ENCODE assay signal across 7 mouse cellular contexts in genomic region chr15:30480676-30481075, GRCm38 (mm10).
A peak's percentile ranks its signal among the peaks of the same experiment; 100 is the strongest.
DNase-seq lines count a peak whose midpoint lies in the region; ATAC-seq lines count a peak whose summit lies in the region.

No protein-coding gene starts in this region.

- ATAC-seq in kidney, embryonic 16.5 days (ENCODE audit: low FRiP score, low TSS enrichment): no peak

- peak; percentile 35 for DNase-seq in layer of hippocampus, adult 11-12 months (ENCODE audit: low spot score)
- DNase-seq in layer of hippocampus, adult 9-10 months (ENCODE audit: low spot score): no peak
- DNase-seq in cerebellum, adult 11-12 months: peak; percentile 77
- DNase-seq in cerebellum, postnatal 36 days: peak; percentile 82 to 84
- peak; percentile 36 to 41 for DNase-seq in left cerebral cortex, postnatal 36 days (ENCODE audit: low spot score in 2 of 2)
- DNase-seq in embryonic facial prominence, embryonic 10.5 days (ENCODE audit: low spot score): no peak

- WGBS in embryonic facial prominence, embryonic 10.5 days: 80% methylated on average over 15 of the region's 15 CpGs
- WGBS in kidney, embryonic 16.5 days: 62% methylated on average over 15 of the region's 15 CpGs

- no peaks in the 10 kb centered on the region for H3K4me1 ChIP-seq in embryonic facial prominence, embryonic 10.5 days
- H3K4me1 ChIP-seq in kidney, embryonic 16.5 days (ENCODE audit: insufficient read depth, low read length): no peaks in the 10 kb centered on the region

- no peak overlapping the region for H3K27ac ChIP-seq in embryonic facial prominence, embryonic 10.5 days (replicated peaks)
- no peak overlapping the region for H3K27ac ChIP-seq in kidney, embryonic 16.5 days (ENCODE audit: low read length)

- no peak overlapping the region for H3K9ac ChIP-seq in kidney, embryonic 16.5 days (replicated peaks; ENCODE audit: low read length)

- H3K36me3 ChIP-seq in embryonic facial prominence, embryonic 10.5 days (replicated peaks): no peaks in the 10 kb centered on the region
- no peaks in the 10 kb centered on the region for H3K36me3 ChIP-seq in kidney, embryonic 16.5 days (ENCODE audit: insufficient read depth, low read length)

- H3K27me3 ChIP-seq in embryonic facial prominence, embryonic 10.5 days (replicated peaks; ENCODE audit: low read depth, poor library complexity, severe bottlenecking): no peaks in the 10 kb centered on the region
- H3K27me3 ChIP-seq in kidney, embryonic 16.5 days (ENCODE audit: insufficient read depth, low read length): no peaks in the 10 kb centered on the region

- H3K4me2 ChIP-seq in kidney, embryonic 16.5 days (replicated peaks; ENCODE audit: low read depth, low read length): no peak overlapping the region

- no peaks in the 10 kb centered on the region for H3K9me3 ChIP-seq in embryonic facial prominence, embryonic 10.5 days
- H3K9me3 ChIP-seq in kidney, embryonic 16.5 days (ENCODE audit: low read length): no peaks in the 10 kb centered on the region

- intact Hi-C loops in left cerebral cortex, postnatal 36 days (cut with DNase I): no loop called here

- no peak overlapping the region for H3K4me3 ChIP-seq in embryonic facial prominence, embryonic 10.5 days
- no peak overlapping the region for H3K4me3 ChIP-seq in kidney, embryonic 16.5 days (ENCODE audit: low read length)

Comparison
In these comparisons a context has a peak if more than half of its experiments do, and no peak if none do; other contexts are left out.
1. DNase-seq: peak in layer of hippocampus, adult 11-12 months (single experiment), cerebellum, adult 11-12 months (single experiment), cerebellum, postnatal 36 days (2 of 2) and left cerebral cortex, postnatal 36 days (2 of 2); none in layer of hippocampus, adult 9-10 months (single experiment) and embryonic facial prominence, embryonic 10.5 days (single experiment).